In genomic region chr2:28205870-28206421, GRCm38 (mm10) we compare ENCODE assay signal across 8 mouse cellular contexts. TPM values are rescaled to one million over a fixed set of nuclear protein-coding genes. Genes with fewer than 3 reads are reported as not detected.
DNase-seq lines count a peak whose midpoint lies in the region; ATAC-seq and TF ChIP-seq lines count a peak whose summit lies in the region.

No protein-coding gene starts in this region.

- no peaks in the 10 kb centered on the region; a peak in 1 of 4 replicates for H3K36me3 ChIP-seq in MEL (ENCODE audit: control insufficient read depth in 1 of 2, insufficient read depth in 2 of 2, low read length in 2 of 2)
- H3K36me3 ChIP-seq in embryonic facial prominence, embryonic 14.5 days (ENCODE audit: control insufficient read depth, insufficient read depth, low read length): peaks cover 4% of the 10 kb centered on the region; the same call in 1 of the 2 replicates
- no peaks in the 10 kb centered on the region for H3K36me3 ChIP-seq in hindbrain, embryonic 12.5 days
- H3K36me3 ChIP-seq in lung, embryonic 15.5 days: no peaks in the 10 kb centered on the region
- no peaks in the 10 kb centered on the region for H3K36me3 ChIP-seq in stomach, postnatal 0 days (ENCODE audit: control insufficient read depth, insufficient read depth, low read length)

- H3K27ac ChIP-seq in MEL (ENCODE audit: control insufficient read depth, low read depth, low read length): no peak overlapping the region
- peak overlapping the region; percentile 21; the same call in 1 of the 2 replicates for H3K27ac ChIP-seq in embryonic facial prominence, embryonic 14.5 days (replicated peaks; ENCODE audit: low read depth, low read length)
- peak overlapping the region; percentile 69 for H3K27ac ChIP-seq in hindbrain, embryonic 12.5 days
- no peak overlapping the region for H3K27ac ChIP-seq in lung, embryonic 15.5 days
- no peak overlapping the region for H3K27ac ChIP-seq in stomach, postnatal 0 days (replicated peaks)

- H3K4me1 ChIP-seq in MEL (ENCODE audit: control insufficient read depth in 1 of 2, insufficient read depth in 2 of 2, low read length in 2 of 2): peaks cover 3 to 6% of the 10 kb centered on the region in 2 experiments; a peak in 2 of 4 replicates
- H3K4me1 ChIP-seq in embryonic facial prominence, embryonic 14.5 days (ENCODE audit: control insufficient read depth, insufficient read depth, low read length): peaks cover 15% of the 10 kb centered on the region
- H3K4me1 ChIP-seq in hindbrain, embryonic 12.5 days: peaks cover 55% of the 10 kb centered on the region
- peaks cover 20% of the 10 kb centered on the region for H3K4me1 ChIP-seq in lung, embryonic 15.5 days
- H3K4me1 ChIP-seq in stomach, postnatal 0 days (replicated peaks; ENCODE audit: control insufficient read depth, insufficient read depth): peaks cover 3% of the 10 kb centered on the region; the same call in 1 of the 2 replicates

- TF ChIP-seq CTCF in MEL (IDR thresholded peaks at IDR 0.05 in 2 of 3, conservative IDR thresholded peaks at IDR 0.05 in 1 of 3; ENCODE audit: control insufficient read depth in 1 of 3, insufficient read depth in 1 of 3, low read depth in 2 of 3, low read length in 3 of 3, poor library complexity in 1 of 3, severe bottlenecking in 1 of 3): no peak
- TF ChIP-seq CTCF in stomach, postnatal 0 days (IDR thresholded peaks at IDR 0.05; ENCODE audit: low read depth): no peak

- peak; percentile 14; the same call in 1 of the 2 replicates for ATAC-seq in embryonic facial prominence, embryonic 14.5 days (ENCODE audit: low read depth)
- peak; percentile 30 for ATAC-seq in hindbrain, embryonic 12.5 days (ENCODE audit: low FRiP score)
- ATAC-seq in lung, embryonic 15.5 days (ENCODE audit: borderline replicate concordance, extremely low read depth, low FRiP score, low TSS enrichment): peak; percentile 11; the same call in 1 of the 2 replicates
- no peak for ATAC-seq in stomach, postnatal 0 days (ENCODE audit: low FRiP score, low TSS enrichment)

- H3K79me2 ChIP-seq in MEL (ENCODE audit: control insufficient read depth, insufficient read depth, low read length, poor library complexity): peaks cover 7% of the 10 kb centered on the region

- H3K9me3 ChIP-seq in MEL (replicated peaks; ENCODE audit: insufficient read depth, low read length): no peaks in the 10 kb centered on the region
- H3K9me3 ChIP-seq in embryonic facial prominence, embryonic 14.5 days (ENCODE audit: control insufficient read depth, low read length): no peaks in the 10 kb centered on the region
- H3K9me3 ChIP-seq in hindbrain, embryonic 12.5 days (replicated peaks): no peaks in the 10 kb centered on the region
- no peaks in the 10 kb centered on the region for H3K9me3 ChIP-seq in lung, embryonic 15.5 days
- no peaks in the 10 kb centered on the region for H3K9me3 ChIP-seq in stomach, postnatal 0 days (ENCODE audit: control insufficient read depth, low read length)

- 1% methylated on average over 28 of the region's 51 CpGs for WGBS in embryonic facial prominence, embryonic 14.5 days
- WGBS in hindbrain, embryonic 12.5 days: under 1% methylated on average over 42 of the region's 51 CpGs
- under 1% methylated on average over 48 of the region's 51 CpGs for WGBS in lung, embryonic 15.5 days
- WGBS in stomach, postnatal 0 days: under 1% methylated on average over 33 of the region's 51 CpGs

- H3K4me3 ChIP-seq in MEL (ENCODE audit: control insufficient read depth in 1 of 2, insufficient read depth in 1 of 2, low read depth in 2 of 2, low read length in 2 of 2): peak overlapping the region; percentile 77 to 94
- peak overlapping the region; percentile 66 for H3K4me3 ChIP-seq in embryonic facial prominence, embryonic 14.5 days (ENCODE audit: low read depth, low read length)
- peak overlapping the region; percentile 52 for H3K4me3 ChIP-seq in hindbrain, embryonic 12.5 days
- H3K4me3 ChIP-seq in lung, embryonic 15.5 days: peak overlapping the region; percentile 60
- peak overlapping the region; percentile 47 for H3K4me3 ChIP-seq in stomach, postnatal 0 days (ENCODE audit: low read depth, low read length)

- no peak for TF ChIP-seq RAD21 in MEL (IDR thresholded peaks at IDR 0.05; ENCODE audit: low read depth, low read length)

- peak overlapping the region; percentile 77 for H3K9ac ChIP-seq in MEL (ENCODE audit: control insufficient read depth, low read depth, low read length, poor library complexity, severe bottlenecking)
- peak overlapping the region; percentile 78 for H3K9ac ChIP-seq in embryonic facial prominence, embryonic 14.5 days (ENCODE audit: low read depth, low read length)
- peak overlapping the region; percentile 78 for H3K9ac ChIP-seq in hindbrain, embryonic 12.5 days
- peak overlapping the region; percentile 50 for H3K9ac ChIP-seq in lung, embryonic 15.5 days
- peak overlapping the region; percentile 71 for H3K9ac ChIP-seq in stomach, postnatal 0 days (ENCODE audit: low read length)

- TF ChIP-seq EP300 in MEL (IDR thresholded peaks at IDR 0.05; ENCODE audit: low read depth in 1 of 2, low read length in 2 of 2): no peak
- TF ChIP-seq EP300 in stomach, postnatal 0 days (optimal IDR thresholded peaks at IDR 0.05): no peak

- peaks cover 0 to 1% of the 10 kb centered on the region in 2 experiments; a peak in 1 of 4 replicates for H3K27me3 ChIP-seq in MEL (ENCODE audit: control insufficient read depth in 1 of 2, insufficient read depth in 2 of 2, low read length in 2 of 2)
- 0 out of 2 replicates have a peak, but pooled peaks cover 5% of the 10 kb centered on the region for H3K27me3 ChIP-seq in embryonic facial prominence, embryonic 14.5 days (replicated peaks; ENCODE audit: control insufficient read depth, insufficient read depth, low read length)
- H3K27me3 ChIP-seq in hindbrain, embryonic 12.5 days: peaks cover 5% of the 10 kb centered on the region; the same call in 1 of the 2 replicates
- H3K27me3 ChIP-seq in lung, embryonic 15.5 days: peaks cover 23% of the 10 kb centered on the region
- no peaks in the 10 kb centered on the region for H3K27me3 ChIP-seq in stomach, postnatal 0 days (ENCODE audit: control insufficient read depth, insufficient read depth, low read length)

- no peak for TF ChIP-seq POLR2A in MEL (IDR thresholded peaks at IDR 0.05; ENCODE audit: control insufficient read depth in 1 of 2, insufficient read depth in 1 of 2, low read depth in 1 of 2, low read length in 2 of 2, poor library complexity in 1 of 2)

- peak overlapping the region; percentile 97 for H3K4me2 ChIP-seq in embryonic facial prominence, embryonic 14.5 days (ENCODE audit: low read depth, low read length)
- H3K4me2 ChIP-seq in hindbrain, embryonic 12.5 days (replicated peaks): peak overlapping the region; percentile 90
- peak overlapping the region; percentile 99 for H3K4me2 ChIP-seq in lung, embryonic 15.5 days
- peak overlapping the region; percentile 88 for H3K4me2 ChIP-seq in stomach, postnatal 0 days (replicated peaks; ENCODE audit: low read depth)

- DNase-seq in adrenal gland, adult (ENCODE audit: inconsistent age in 2 of 2, low spot score in 1 of 2): peak; percentile 46 to 72
- DNase-seq in adrenal gland, postnatal 25 days: no peak
- peak; percentile 30 for DNase-seq in MEL (ENCODE audit: low read depth, low spot score)
- DNase-seq in embryonic facial prominence, embryonic 14.5 days (ENCODE audit: low spot score): peak; percentile 7
- DNase-seq in stomach, postnatal 0 days (ENCODE audit: low spot score): no peak
- DNase-seq in frontal cortex, postnatal 10 days (ENCODE audit: low spot score in 2 of 2): no peak

TF ChIP-seq in MEL, 35 proteins besides CTCF, POLR2A, EP300 and RAD21:
- TF ChIP-seq JUND (IDR thresholded peaks at IDR 0.05; ENCODE audit: low read depth, low read length) (no peak), ELF1 (IDR thresholded peaks at IDR 0.05; ENCODE audit: low read depth, low read length) (no peak), E2F4 (IDR thresholded peaks at IDR 0.05; ENCODE audit: borderline replicate concordance, low read depth, low read length) (no peak), CHD1 (IDR thresholded peaks at IDR 0.05; ENCODE audit: low read depth, low read length) (no peak), POLR2AphosphoS5 (IDR thresholded peaks at IDR 0.05; ENCODE audit: borderline replicate concordance, low read depth, low read length) (no peak), NRF1 (IDR thresholded peaks at IDR 0.05; ENCODE audit: insufficient read depth, low read depth, low read length, poor library complexity, severe bottlenecking) (no peak), MXI1 (IDR thresholded peaks at IDR 0.05; ENCODE audit: low read depth, low read length) (no peak), TCF12 (IDR thresholded peaks at IDR 0.05; ENCODE audit: low read depth, low read length) (no peak), CHD2 (IDR thresholded peaks at IDR 0.05; ENCODE audit: low read length) (no peak), MYC (IDR thresholded peaks at IDR 0.05; ENCODE audit: low read depth, low read length) (no peak), GATA1 (IDR thresholded peaks at IDR 0.05; ENCODE audit: low read depth, low read length) (no peak), ETS1 (IDR thresholded peaks at IDR 0.05; ENCODE audit: low read depth, low read length) (no peak), TBP (IDR thresholded peaks at IDR 0.05; ENCODE audit: low read depth, low read length) (no peak)
TF ChIP-seq in MEL: peak in this region for 0.

RNA-seq across cellular contexts. Expression of gene Olfm1, which starts 13.2 kb away (rescaled TPM):
- 32.8 and 33.7 TPM in 2 replicates for total RNA-seq in adrenal gland, postnatal 25 days (2021)
- 18.3 and 22.2 TPM in 2 replicates for total RNA-seq in MEL (2012; rRNA removed)
- 10 to 100 TPM in 1 of 2 experiments, not detected in 1; 51.0 TPM for polyA plus RNA-seq in MEL (2012; ENCODE audit: insufficient read depth in 1 of 2, insufficient read length in 2 of 2, low read depth in 1 of 2, low replicate concordance in 2 of 2, missing spikeins in 1 of 2)
- polyA plus RNA-seq in embryonic facial prominence, embryonic 14.5 days (2014; fragmentation: Nextera tagmentation; extraction: Ambion mirVana): 45.1 and 46.1 TPM in 2 replicates
- polyA plus RNA-seq in hindbrain, embryonic 12.5 days (2016; fragmentation: Nextera tagmentation; extraction: Ambion mirVana): 189 and 191 TPM in 2 replicates
- polyA plus RNA-seq in lung, embryonic 15.5 days (2015; fragmentation: Nextera tagmentation; extraction: Ambion mirVana): 12.9 and 13.5 TPM in 2 replicates
- polyA plus RNA-seq in stomach, postnatal 0 days (2015; fragmentation: Nextera tagmentation; extraction: Ambion mirVana): 14.1 and 17.5 TPM in 2 replicates

Comparison
In these comparisons a context has a peak if more than half of its experiments do, and no peak if none do; other contexts are left out.
1. DNase-seq: peak in adrenal gland, adult (2 of 2), MEL (single experiment) and embryonic facial prominence, embryonic 14.5 days (single experiment); none in adrenal gland, postnatal 25 days (single experiment), stomach, postnatal 0 days (single experiment) and frontal cortex, postnatal 10 days (0 of 2).
2. H3K27ac ChIP-seq: peak in embryonic facial prominence, embryonic 14.5 days (single experiment) and hindbrain, embryonic 12.5 days (single experiment); none in MEL (single experiment), lung, embryonic 15.5 days (single experiment) and stomach, postnatal 0 days (single experiment).
3. Peak in every context shown above with its lines, with median percentiles within 50 percentile points of each other: H3K4me3 ChIP-seq, H3K9ac ChIP-seq and H3K4me2 ChIP-seq.